Mouse (Mus musculus) midbrain, embryonic 16.5 days (tissue): ENCODE measurements around the gene Tcf7l1. TPM values are rescaled to one million over a fixed set of nuclear protein-coding genes. Genes with fewer than 3 reads are reported as not detected.

Source experiments
- ATAC-seq: fragments of 200-750 bp; cut with Nextera tagmentation; 2 replicates; pipeline ENCODE4 v1.8.0; 2017; ENCODE audit warnings: moderate TSS enrichment
- H3K27ac ChIP-seq: fragments of 300-500 bp; sonication (generic); 2 replicates; pipeline ENCODE4 v1.5.1; 2014; ENCODE audit warnings: mild to moderate bottlenecking, low read length, mixed read lengths
- H3K27me3 ChIP-seq: fragments of 300-500 bp; sonication (generic); 2 replicates; pipeline ENCODE4 v1.6.1; 2014; ENCODE audit warnings: low read depth, low read length, mixed read lengths; ENCODE audit not compliant: control insufficient read depth, insufficient read depth
- H3K36me3 ChIP-seq: fragments of 300-500 bp; sonication (generic); 2 replicates; pipeline ENCODE4 v1.6.1; 2014; ENCODE audit warnings: mild to moderate bottlenecking, low read length, moderate library complexity, mixed read lengths; ENCODE audit not compliant: control insufficient read depth, insufficient read depth
- H3K4me1 ChIP-seq: fragments of 300-500 bp; sonication (generic); 2 replicates; pipeline ENCODE4 v1.6.1; 2014; ENCODE audit warnings: mild to moderate bottlenecking, low read length, mixed read lengths; ENCODE audit not compliant: control insufficient read depth, insufficient read depth
- H3K4me2 ChIP-seq: fragments of 300-500 bp; sonication (generic); 2 replicates; pipeline ENCODE4 v1.6.1; 2014; ENCODE audit warnings: mild to moderate bottlenecking, low read length, mixed read lengths
- H3K4me3 ChIP-seq: fragments of 300-500 bp; sonication (generic); 2 replicates; pipeline ENCODE4 v1.5.1; 2014; ENCODE audit warnings: low read depth, mild to moderate bottlenecking, low read length, moderate library complexity, mixed read lengths
- H3K9ac ChIP-seq: fragments of 300-500 bp; sonication (generic); 2 replicates; pipeline ENCODE4 v1.6.1; 2014; ENCODE audit warnings: low read depth, low read length, mixed read lengths
- H3K9me3 ChIP-seq: fragments of 300-500 bp; sonication (generic); replicated peaks from 2 replicates; pipeline ENCODE4 v1.6.1; 2014; ENCODE audit warnings: mild to moderate bottlenecking, low read length, mixed read lengths; ENCODE audit not compliant: control insufficient read depth, poor library complexity, severe bottlenecking
- WGBS: fragments of 180-500 bp; shearing (Covaris S2); extraction: QIAGEN DNeasy Blood & Tissue Kit; methylation state at CpG from one replicate; pipeline ENCODE4 v1.1.7; 2014; 5-methylcytosine and 5-hydroxymethylcytosine counted together
- polyA plus RNA-seq: library from polyadenylated mRNA; unstranded; fragments of >200 nt; fragmentation: Nextera tagmentation; extraction: Ambion mirVana; gene quantifications from 2 replicates; pipeline ENCODE4 v1.2.1, GENCODE M21; 2015

The Tcf7l1 gene
- polyA plus RNA-seq, 1 experiment from 2014 or later: 4.1 TPM

- Histone ChIP-seq H3K4me2 (no peak overlapping the region), H3K4me3 (no peak overlapping the region), H3K4me1 (no peaks in the 10 kb centered on the region), H3K27ac (no peak overlapping the region), H3K36me3 (no peaks in the 10 kb centered on the region), H3K27me3 (no peaks in the 10 kb centered on the region), H3K9me3 (no peaks in the 10 kb centered on the region), H3K9ac (no peak overlapping the region)
- 73% methylated on average over 14 of the region's 14 CpGs for WGBS
- ATAC-seq: no peak
Measured at GRCm38 (mm10) chr6:72769915-72770776, 18.9 kb downstream of the Tcf7l1 start.

GRCm38 (mm10) chr6:72769343-72769742 is 19.7 kb downstream of the Tcf7l1 start:
- Histone ChIP-seq H3K27me3 (no peaks in the 10 kb centered on the region), H3K27ac (no peak overlapping the region), H3K9ac (no peak overlapping the region), H3K9me3 (no peaks in the 10 kb centered on the region), H3K36me3 (no peaks in the 10 kb centered on the region), H3K4me1 (no peaks in the 10 kb centered on the region), H3K4me3 (no peak overlapping the region), H3K4me2 (no peak overlapping the region)
- ATAC-seq: no peak
- 86% methylated on average over 13 of the region's 13 CpGs for WGBS

GRCm38 (mm10) chr6:72768804-72769203 is 20.2 kb downstream of the Tcf7l1 start:
- Histone ChIP-seq H3K27ac (no peak overlapping the region), H3K4me2 (no peak overlapping the region)
- 77% methylated on average over 9 of the region's 9 CpGs for WGBS

GRCm38 (mm10) chr6:72768097-72768496 is 21.0 kb downstream of the Tcf7l1 start:
- WGBS: 95% methylated on average over 9 of the region's 9 CpGs

More at GRCm38 (mm10) chr6:72768804-72769203, 20.2 kb downstream of the Tcf7l1 start:
- Histone ChIP-seq H3K9ac (no peak overlapping the region), H3K9me3 (no peaks in the 10 kb centered on the region), H3K36me3 (no peaks in the 10 kb centered on the region), H3K4me3 (no peak overlapping the region), H3K27me3 (no peaks in the 10 kb centered on the region), H3K4me1 (no peaks in the 10 kb centered on the region)
- peak; percentile 58 for ATAC-seq

GRCm38 (mm10) chr6:72763616-72764015 is 25.4 kb downstream of the Tcf7l1 start:
- Histone ChIP-seq H3K4me2 (no peak overlapping the region), H3K36me3 (no peaks in the 10 kb centered on the region), H3K4me1 (peaks cover 5% of the 10 kb centered on the region; the same call in 1 of the 2 replicates), H3K4me3 (no peak overlapping the region), H3K27me3 (no peaks in the 10 kb centered on the region), H3K27ac (no peak overlapping the region), H3K9me3 (no peaks in the 10 kb centered on the region), H3K9ac (no peak overlapping the region)
- WGBS: 74% methylated on average over 11 of the region's 11 CpGs
- ATAC-seq: no peak

More at GRCm38 (mm10) chr6:72768097-72768496, 21.0 kb downstream of the Tcf7l1 start:
- Histone ChIP-seq H3K9me3 (no peaks in the 10 kb centered on the region), H3K36me3 (no peaks in the 10 kb centered on the region), H3K4me1 (no peaks in the 10 kb centered on the region), H3K9ac (no peak overlapping the region), H3K27ac (no peak overlapping the region), H3K27me3 (no peaks in the 10 kb centered on the region), H3K4me2 (no peak overlapping the region), H3K4me3 (no peak overlapping the region)
- ATAC-seq: no peak

GRCm38 (mm10) chr6:72761645-72762044 is 27.4 kb downstream of the Tcf7l1 start:
- H3K4me3 ChIP-seq: no peak overlapping the region
- H3K9me3 ChIP-seq: no peaks in the 10 kb centered on the region
- 13% methylated on average over 7 of the region's 7 CpGs for WGBS
- no peak overlapping the region for H3K27ac ChIP-seq
- peaks cover 5% of the 10 kb centered on the region; the same call in 1 of the 2 replicates for H3K4me1 ChIP-seq
- no peak overlapping the region for H3K4me2 ChIP-seq
- H3K9ac ChIP-seq: no peak overlapping the region
- no peaks in the 10 kb centered on the region for H3K27me3 ChIP-seq
- ATAC-seq: no peak
- H3K36me3 ChIP-seq: no peaks in the 10 kb centered on the region

GRCm38 (mm10) chr6:72758239-72759017 is 30.6 kb downstream of the Tcf7l1 start:
- Histone ChIP-seq H3K4me2 (no peak overlapping the region), H3K27ac (no peak overlapping the region), H3K9me3 (no peaks in the 10 kb centered on the region), H3K4me1 (peaks cover 5% of the 10 kb centered on the region; the same call in 1 of the 2 replicates), H3K4me3 (no peak overlapping the region), H3K36me3 (no peaks in the 10 kb centered on the region), H3K9ac (no peak overlapping the region), H3K27me3 (no peaks in the 10 kb centered on the region)
- no peak for ATAC-seq
- 43% methylated on average over 10 of the region's 10 CpGs for WGBS

- no peak overlapping the region for H3K9ac ChIP-seq
- H3K4me2 ChIP-seq: no peak overlapping the region
- H3K36me3 ChIP-seq: no peaks in the 10 kb centered on the region
- H3K4me1 ChIP-seq: no peaks in the 10 kb centered on the region
- no peak overlapping the region for H3K4me3 ChIP-seq
- ATAC-seq: no peak
- H3K27me3 ChIP-seq: no peaks in the 10 kb centered on the region
- 76% methylated on average over 14 of the region's 14 CpGs for WGBS
- H3K27ac ChIP-seq: no peak overlapping the region
- no peaks in the 10 kb centered on the region for H3K9me3 ChIP-seq
Measured at GRCm38 (mm10) chr6:72755267-72755889, 33.7 kb downstream of the Tcf7l1 start.
